Mouse (Mus musculus) forebrain, embryonic 13.5 days (tissue): ENCODE measurements at regions not wholly inside any gene's neighbourhood (a gene's known extent, or its start where the extent isn't known, plus 50 kb on each side); places are given as distances from the start of the nearest gene placed in this dataset.

ENCODE experiments used
- ATAC-seq: fragments of 200-750 bp; cut with Nextera tagmentation; 2 replicates; pipeline ENCODE4 v1.8.0; 2017
- H3K27ac ChIP-seq: fragments of 300-500 bp; sonication (generic); 2 replicates; pipeline ENCODE4 v1.5.1; 2015; ENCODE audit warnings: inconsistent platforms, mild to moderate bottlenecking, moderate library complexity
- H3K27me3 ChIP-seq: fragments of 300-500 bp; sonication (generic); 2 replicates; pipeline ENCODE4 v1.6.1; 2015; ENCODE audit warnings: mild to moderate bottlenecking, inconsistent platforms
- H3K36me3 ChIP-seq: fragments of 300-500 bp; sonication (generic); 2 replicates; pipeline ENCODE4 v1.6.1; 2015; ENCODE audit warnings: mild to moderate bottlenecking, inconsistent platforms; ENCODE audit not compliant: poor library complexity, severe bottlenecking
- H3K4me1 ChIP-seq: fragments of 300-500 bp; sonication (generic); 2 replicates; pipeline ENCODE4 v1.6.1; 2015; ENCODE audit warnings: inconsistent platforms
- H3K4me2 ChIP-seq: fragments of 300-500 bp; sonication (generic); 2 replicates; pipeline ENCODE4 v1.6.1; 2015; ENCODE audit warnings: inconsistent platforms, mild to moderate bottlenecking, moderate library complexity
- H3K4me3 ChIP-seq: fragments of 300-500 bp; sonication (generic); 2 replicates; pipeline ENCODE4 v1.5.1; 2015; ENCODE audit warnings: mild to moderate bottlenecking, inconsistent platforms
- H3K9ac ChIP-seq: fragments of 300-500 bp; sonication (generic); 2 replicates; pipeline ENCODE4 v1.6.1; 2015; ENCODE audit warnings: mild to moderate bottlenecking, inconsistent platforms
- H3K9me3 ChIP-seq: fragments of 300-500 bp; sonication (generic); replicated peaks from 2 replicates; pipeline ENCODE4 v1.6.1; 2016; ENCODE audit warnings: inconsistent platforms
- WGBS: fragments of 180-500 bp; shearing (Covaris S2); methylation state at CpG from one replicate; pipeline ENCODE4 v1.1.7; 2015; 5-methylcytosine and 5-hydroxymethylcytosine counted together

DNA sequence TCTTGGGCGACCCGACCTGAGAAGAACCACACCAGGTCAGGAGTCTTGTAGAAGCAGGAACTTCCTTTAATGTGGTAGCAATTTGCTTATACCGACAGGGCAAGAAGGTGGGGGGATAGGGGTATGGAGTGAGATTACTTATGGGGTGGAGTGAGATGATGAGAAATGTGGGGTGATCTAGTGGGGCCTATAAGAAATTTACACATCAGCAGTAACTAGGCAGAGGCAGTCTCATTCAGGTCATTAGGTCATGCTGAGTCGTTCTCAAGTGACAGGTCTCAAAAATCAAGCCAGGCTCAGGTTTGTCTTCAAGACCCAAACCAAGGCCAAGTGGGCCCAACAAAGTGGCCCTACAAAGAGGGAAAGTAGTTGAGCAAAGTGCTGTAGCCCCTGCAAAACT lies 889.1 kb downstream of the 5730522E02Rik start:
- H3K4me2 ChIP-seq, result no peak overlapping the region
- no peaks in the 10 kb centered on the region for H3K36me3 ChIP-seq
- no peak overlapping the region for H3K27ac ChIP-seq
- H3K4me1 ChIP-seq, result no peaks in the 10 kb centered on the region
- no peaks in the 10 kb centered on the region for H3K27me3 ChIP-seq
- whole genome bisulfite sequencing, result 94% methylated on average over 4 of the region's 4 CpGs
- H3K9ac ChIP-seq, result no peak overlapping the region
- ATAC-seq, result no peak
- no peak overlapping the region for H3K4me3 ChIP-seq
- no peaks in the 10 kb centered on the region for H3K9me3 ChIP-seq

DNA sequence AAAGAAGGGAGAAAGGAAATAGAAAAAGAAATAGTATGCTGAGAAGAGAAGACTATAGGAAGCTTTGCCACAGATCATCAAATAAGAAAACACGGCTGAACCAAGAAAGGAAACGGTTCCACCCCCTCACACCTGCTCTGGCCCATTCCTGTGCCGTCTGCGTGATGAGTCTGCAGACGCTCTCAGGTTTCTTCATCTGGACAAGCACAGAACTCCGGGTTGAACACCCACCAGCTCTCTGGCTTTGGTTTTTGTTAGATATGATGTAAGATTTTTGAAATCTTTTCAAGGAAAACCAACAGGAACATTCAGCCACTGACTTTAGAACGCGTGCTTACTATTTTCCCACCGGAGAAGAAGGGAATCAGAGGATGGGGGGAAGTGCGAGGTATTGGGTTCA lies 895.9 kb downstream of the 5730522E02Rik start:
- whole genome bisulfite sequencing, result 73% methylated on average over 10 of the region's 10 CpGs
- H3K9me3 ChIP-seq, result no peaks in the 10 kb centered on the region
- no peak for ATAC-seq
- no peak overlapping the region for H3K9ac ChIP-seq
- no peak overlapping the region for H3K27ac ChIP-seq
- peaks cover 19% of the 10 kb centered on the region for H3K4me1 ChIP-seq
- no peaks in the 10 kb centered on the region for H3K36me3 ChIP-seq
- no peaks in the 10 kb centered on the region for H3K27me3 ChIP-seq
- H3K4me3 ChIP-seq, result no peak overlapping the region
- H3K4me2 ChIP-seq, result no peak overlapping the region

DNA sequence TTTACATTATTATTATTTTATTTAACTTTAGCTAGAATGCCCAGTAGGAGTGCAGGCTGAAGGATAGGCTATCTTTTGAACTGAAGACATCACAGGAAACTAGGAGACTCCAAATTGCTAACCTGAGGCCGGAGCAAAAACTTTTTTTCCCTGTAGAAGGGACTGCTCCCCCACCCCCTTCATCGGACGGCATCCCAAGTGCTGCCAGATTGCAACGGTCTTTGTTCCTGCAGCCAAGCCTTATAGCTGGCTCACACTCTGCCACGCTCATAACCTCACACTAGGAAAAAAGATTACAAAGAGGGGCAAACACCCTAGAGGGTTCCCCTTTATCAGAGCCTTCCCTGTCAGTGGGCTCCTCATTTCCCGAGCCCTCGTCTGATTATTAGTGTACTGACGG lies 896.7 kb downstream of the 5730522E02Rik start:
- Histone ChIP-seq H3K9ac (no peak overlapping the region), H3K36me3 (no peaks in the 10 kb centered on the region), H3K9me3 (no peaks in the 10 kb centered on the region), H3K4me1 (peaks cover 19% of the 10 kb centered on the region), H3K27ac (no peak overlapping the region), H3K27me3 (no peaks in the 10 kb centered on the region), H3K4me2 (no peak overlapping the region), H3K4me3 (no peak overlapping the region)
- WGBS, result 10% methylated on average over 8 of the region's 8 CpGs
- ATAC-seq, result peak; percentile 82

DNA sequence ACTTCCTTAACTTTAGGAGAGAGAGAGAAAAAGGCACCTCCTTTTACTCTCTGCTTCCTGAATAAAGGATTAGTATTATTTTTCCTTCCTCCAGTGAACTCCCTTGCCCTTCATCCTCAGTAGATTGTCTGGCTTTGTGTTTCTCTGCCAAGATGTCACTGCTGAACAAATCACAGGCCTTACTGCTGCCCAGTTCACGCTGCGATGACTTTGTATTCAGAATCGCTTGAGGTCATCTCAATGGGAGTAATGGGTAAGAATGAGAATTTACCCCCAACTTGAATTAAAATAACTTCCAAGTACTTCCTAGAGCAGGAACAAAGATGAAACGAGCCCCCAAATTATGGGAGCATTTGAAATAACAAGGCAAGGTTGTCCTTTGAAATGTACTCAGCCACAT lies 897.3 kb downstream of the 5730522E02Rik start:
- Histone ChIP-seq H3K4me3 (no peak overlapping the region), H3K27ac (no peak overlapping the region), H3K27me3 (no peaks in the 10 kb centered on the region), H3K4me2 (no peak overlapping the region), H3K4me1 (peaks cover 19% of the 10 kb centered on the region), H3K9ac (no peak overlapping the region), H3K36me3 (no peaks in the 10 kb centered on the region), H3K9me3 (no peaks in the 10 kb centered on the region)
- ATAC-seq, result no peak
- 15% methylated on average over 4 of the region's 4 CpGs for WGBS

DNA sequence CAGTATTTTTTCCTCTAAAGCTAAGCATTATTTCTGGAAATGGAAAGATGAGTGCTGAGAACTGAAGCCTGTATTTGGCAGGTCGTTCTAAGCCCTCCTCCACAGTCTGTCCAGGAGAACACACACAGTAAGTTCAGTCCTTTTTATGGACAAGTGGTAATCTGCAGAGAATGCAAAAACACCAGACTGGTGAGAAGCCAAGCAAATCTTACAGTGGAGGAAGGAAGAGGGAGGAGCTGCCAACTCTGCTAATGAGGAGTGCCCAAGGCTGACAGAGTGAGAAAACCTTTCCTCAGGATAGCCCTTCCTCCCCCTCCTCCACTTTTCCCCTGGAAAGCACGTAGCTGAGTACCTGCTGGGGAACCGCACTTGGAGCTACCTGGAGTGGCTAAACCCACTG lies 899.8 kb downstream of the 5730522E02Rik start:
- no peak overlapping the region for H3K4me2 ChIP-seq
- H3K27ac ChIP-seq, result no peak overlapping the region
- ATAC-seq, result peak; percentile 53; the same call in 1 of the 2 replicates
- H3K9ac ChIP-seq, result no peak overlapping the region
- H3K9me3 ChIP-seq, result no peaks in the 10 kb centered on the region
- no peaks in the 10 kb centered on the region for H3K27me3 ChIP-seq
- WGBS, result 51% methylated on average over 3 of the region's 3 CpGs
- H3K4me3 ChIP-seq, result no peak overlapping the region
- peaks cover 19% of the 10 kb centered on the region for H3K4me1 ChIP-seq
- no peaks in the 10 kb centered on the region for H3K36me3 ChIP-seq

DNA sequence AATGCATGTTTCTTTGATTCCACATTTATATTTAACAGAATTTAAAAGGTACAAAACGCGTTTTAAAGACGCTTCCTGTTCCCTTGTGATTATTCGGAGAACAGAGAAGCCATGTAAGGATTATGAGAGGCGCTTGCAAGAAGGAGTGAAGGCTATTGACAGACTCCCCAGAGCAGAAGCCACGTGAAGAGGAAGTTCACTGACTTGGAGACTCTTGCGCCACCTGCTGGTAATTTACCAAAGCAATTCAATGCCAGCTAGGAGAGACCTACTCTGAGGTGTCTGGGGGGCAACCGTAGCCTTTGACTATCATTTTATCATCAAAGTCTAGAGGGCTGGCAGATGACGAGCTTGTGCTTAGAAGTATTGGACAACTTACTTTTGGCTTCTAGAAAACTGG lies 909.4 kb downstream of the 5730522E02Rik start:
- Histone ChIP-seq H3K36me3 (no peaks in the 10 kb centered on the region), H3K4me1 (no peaks in the 10 kb centered on the region), H3K4me2 (no peak overlapping the region), H3K27ac (no peak overlapping the region), H3K4me3 (no peak overlapping the region), H3K27me3 (no peaks in the 10 kb centered on the region), H3K9ac (no peak overlapping the region), H3K9me3 (no peaks in the 10 kb centered on the region)
- ATAC-seq, result peak; percentile 82
- WGBS, result 25% methylated on average over 9 of the region's 9 CpGs

DNA sequence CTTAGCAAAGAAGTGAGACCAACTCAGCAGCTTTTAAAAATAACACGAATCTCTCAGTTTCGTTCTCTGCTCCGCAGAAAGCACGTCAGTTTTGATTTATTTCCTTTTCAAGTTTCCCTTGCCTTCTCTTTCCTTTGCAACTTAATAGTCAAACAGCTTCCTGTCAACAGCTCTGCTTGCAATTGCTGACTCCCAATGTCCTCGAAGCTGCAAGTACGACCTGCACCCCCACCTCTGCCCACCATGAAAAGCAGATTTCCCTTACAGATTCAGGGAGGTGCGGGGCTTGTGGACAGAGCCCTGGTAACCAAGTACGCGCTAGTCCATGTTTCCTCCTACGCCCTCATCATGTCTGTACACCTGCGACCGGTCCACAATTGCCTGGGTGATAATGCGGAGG lies 922.2 kb downstream of the 5730522E02Rik start:
- no peak overlapping the region for H3K4me2 ChIP-seq
- H3K4me1 ChIP-seq, result peaks cover 5% of the 10 kb centered on the region; the same call in 1 of the 2 replicates
- no peak overlapping the region for H3K9ac ChIP-seq
- no peaks in the 10 kb centered on the region for H3K9me3 ChIP-seq
- no peak for ATAC-seq
- H3K27me3 ChIP-seq, result no peaks in the 10 kb centered on the region
- no peak overlapping the region for H3K27ac ChIP-seq
- H3K4me3 ChIP-seq, result no peak overlapping the region
- no peaks in the 10 kb centered on the region for H3K36me3 ChIP-seq
- 84% methylated on average over 13 of the region's 13 CpGs for WGBS

DNA sequence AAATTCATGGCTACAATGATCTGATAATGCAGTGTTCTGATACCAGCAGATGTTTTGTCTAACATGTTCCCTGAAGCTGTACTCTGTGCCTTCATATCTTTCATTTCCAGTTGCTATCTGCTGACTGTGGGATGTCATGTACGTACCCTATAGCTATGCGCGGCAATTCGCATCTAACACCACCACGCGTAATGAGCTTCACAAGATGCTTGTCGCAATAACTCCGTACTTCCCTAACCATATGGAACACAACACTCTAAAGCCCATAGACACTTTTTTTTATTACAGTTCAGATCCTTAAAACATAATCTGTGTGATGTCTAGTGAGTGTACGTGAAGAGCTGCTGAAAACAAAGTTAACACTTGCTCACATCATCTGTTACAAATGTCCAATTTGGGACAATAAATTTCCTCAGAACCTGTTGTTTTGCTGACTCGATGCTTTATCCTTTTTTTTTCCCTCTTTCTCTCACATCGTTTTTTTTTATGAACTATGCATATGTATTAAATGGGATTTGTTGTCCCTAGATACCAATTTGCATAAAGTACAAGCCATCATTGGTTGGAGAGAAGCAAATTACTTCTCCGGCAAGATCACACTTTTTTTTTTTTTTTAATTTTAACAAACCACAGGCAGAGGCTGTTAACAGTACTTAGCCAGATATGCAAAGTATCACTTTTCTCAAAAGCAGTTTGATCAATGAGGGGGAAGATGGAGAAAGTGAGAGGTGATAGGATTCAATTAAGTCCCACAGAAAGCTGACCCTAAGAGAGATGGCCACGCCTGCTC lies 922.9 kb downstream of the 5730522E02Rik start:
- Histone ChIP-seq H3K4me2 (no peak overlapping the region), H3K9me3 (no peaks in the 10 kb centered on the region), H3K9ac (no peak overlapping the region), H3K27me3 (no peaks in the 10 kb centered on the region), H3K4me3 (no peak overlapping the region), H3K36me3 (no peaks in the 10 kb centered on the region), H3K4me1 (peaks cover 5% of the 10 kb centered on the region; the same call in 1 of the 2 replicates), H3K27ac (no peak overlapping the region)
- 74% methylated on average over 13 of the region's 13 CpGs for WGBS
- ATAC-seq, result peak; percentile 67; the same call in 1 of the 2 replicates

DNA sequence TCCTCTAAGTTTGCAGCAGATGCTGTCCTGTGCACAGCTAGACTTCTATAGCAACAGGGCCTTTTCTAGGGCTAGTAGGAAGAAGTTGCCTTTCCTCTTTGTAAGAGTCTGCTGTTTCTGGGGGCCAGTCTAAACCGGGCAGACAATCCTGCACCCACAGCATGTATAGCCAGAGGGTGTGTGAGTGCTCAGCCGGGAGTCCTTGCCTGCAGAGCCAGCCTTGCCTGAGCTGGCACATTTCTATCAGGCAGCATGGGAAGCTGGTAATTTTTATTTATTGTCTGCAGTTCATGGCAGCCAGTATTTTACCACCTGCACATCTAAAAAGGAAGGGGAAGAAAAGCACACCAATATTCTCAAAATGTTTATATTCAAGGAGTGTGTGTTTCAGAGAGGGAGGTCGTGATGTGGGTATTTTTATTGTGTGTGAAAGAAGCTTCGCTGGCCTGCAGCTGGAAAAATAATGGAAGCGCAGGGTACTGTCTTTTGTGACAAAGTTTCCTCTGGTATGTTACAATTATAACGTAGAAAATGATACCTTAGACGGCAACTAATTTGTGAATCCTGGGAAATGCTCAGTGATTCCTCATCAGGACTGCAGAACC lies 940.5 kb downstream of the 5730522E02Rik start:
- H3K4me3 ChIP-seq, result no peak overlapping the region
- H3K27me3 ChIP-seq, result no peaks in the 10 kb centered on the region
- H3K27ac ChIP-seq, result no peak overlapping the region
- ATAC-seq, result peak; percentile 62; the same call in 1 of the 2 replicates
- WGBS, result 8% methylated on average over 7 of the region's 7 CpGs
- peak overlapping the region; percentile 33; the same call in 1 of the 2 replicates for H3K4me2 ChIP-seq
- no peaks in the 10 kb centered on the region for H3K9me3 ChIP-seq
- peaks cover 12% of the 10 kb centered on the region for H3K4me1 ChIP-seq
- H3K9ac ChIP-seq, result no peak overlapping the region
- no peaks in the 10 kb centered on the region for H3K36me3 ChIP-seq

DNA sequence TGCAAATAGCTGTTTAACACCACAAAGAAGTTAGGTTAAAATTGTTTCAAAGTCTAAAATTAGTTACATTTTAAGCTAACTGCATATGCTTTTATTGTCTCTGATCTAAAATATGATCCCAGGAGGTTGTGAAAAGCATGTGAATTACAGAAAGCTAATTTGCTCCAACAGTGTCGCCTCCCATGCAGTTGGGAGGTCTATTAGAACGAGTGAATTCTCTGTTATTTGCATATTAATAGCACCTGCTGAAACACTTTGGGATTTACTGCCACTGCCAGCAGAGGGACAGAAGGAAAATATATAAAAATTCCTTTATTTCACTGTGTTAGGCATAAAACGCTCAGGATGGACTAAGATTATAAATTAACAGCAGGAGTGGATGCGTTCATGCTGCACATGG lies 947.7 kb downstream of the 5730522E02Rik start:
- Histone ChIP-seq H3K4me1 (peaks cover 8% of the 10 kb centered on the region), H3K9ac (no peak overlapping the region), H3K27ac (no peak overlapping the region), H3K4me2 (no peak overlapping the region), H3K9me3 (no peaks in the 10 kb centered on the region), H3K36me3 (no peaks in the 10 kb centered on the region), H3K4me3 (no peak overlapping the region), H3K27me3 (no peaks in the 10 kb centered on the region)
- peak; percentile 50; the same call in 1 of the 2 replicates for ATAC-seq
- WGBS, result 11% methylated on average over 4 of the region's 4 CpGs

DNA sequence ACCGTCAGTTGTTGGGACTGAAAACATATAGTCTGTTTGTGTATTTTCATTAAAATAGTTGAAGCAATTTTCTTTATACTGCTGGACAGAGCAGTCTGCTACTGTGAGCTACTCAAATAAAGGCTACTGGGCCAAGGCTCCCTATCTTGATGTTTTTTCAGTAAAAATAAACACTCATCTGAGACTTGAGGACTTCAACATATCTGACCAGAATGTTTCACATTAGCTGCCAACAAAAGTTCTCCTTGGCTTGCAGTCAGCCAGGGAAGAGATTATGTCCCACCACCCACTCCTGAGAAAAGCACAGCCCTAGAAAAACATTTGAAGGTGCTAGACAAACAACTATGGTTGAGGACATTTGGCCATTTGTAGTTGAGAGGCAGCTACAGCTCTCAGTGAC lies 950.9 kb downstream of the 5730522E02Rik start:
- Histone ChIP-seq H3K27ac (no peak overlapping the region), H3K4me3 (no peak overlapping the region), H3K4me2 (no peak overlapping the region), H3K4me1 (peaks cover 8% of the 10 kb centered on the region), H3K9ac (no peak overlapping the region), H3K27me3 (no peaks in the 10 kb centered on the region), H3K36me3 (no peaks in the 10 kb centered on the region), H3K9me3 (no peaks in the 10 kb centered on the region)
- no peak for ATAC-seq
- WGBS, result 97% methylated on average over 1 of the region's 1 CpGs

DNA sequence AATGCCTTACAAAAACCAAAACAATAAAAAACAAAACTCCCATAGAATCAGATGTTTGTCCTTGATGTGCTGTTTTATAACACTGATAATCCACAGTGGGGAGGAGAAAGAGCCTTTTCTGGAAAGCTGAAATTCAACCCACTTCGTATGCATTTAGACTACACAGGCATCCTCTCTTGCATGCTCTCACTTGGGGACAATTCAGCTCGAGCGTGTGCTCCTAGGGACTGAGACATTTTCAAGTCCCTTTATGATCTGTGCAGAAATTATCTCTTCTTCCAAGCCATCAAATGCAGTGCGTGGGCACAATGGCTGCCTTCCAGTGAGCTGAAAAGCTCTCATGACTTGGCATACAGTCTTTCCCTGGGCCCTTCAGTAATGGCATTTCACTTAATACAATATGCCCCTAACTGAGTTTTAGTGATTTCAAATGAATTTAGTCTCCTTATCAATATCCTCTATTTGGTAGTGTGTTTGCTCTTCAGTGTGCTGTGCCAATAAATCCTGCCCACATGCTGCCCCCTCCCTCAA lies 977.1 kb downstream of the 5730522E02Rik start:
- no peaks in the 10 kb centered on the region for H3K27me3 ChIP-seq
- ATAC-seq, result no peak
- H3K27ac ChIP-seq, result no peak overlapping the region
- no peak overlapping the region for H3K4me2 ChIP-seq
- H3K36me3 ChIP-seq, result no peaks in the 10 kb centered on the region
- no peaks in the 10 kb centered on the region for H3K9me3 ChIP-seq
- peaks cover 3% of the 10 kb centered on the region; the same call in 1 of the 2 replicates for H3K4me1 ChIP-seq
- 66% methylated on average over 4 of the region's 4 CpGs for WGBS
- H3K4me3 ChIP-seq, result no peak overlapping the region
- no peak overlapping the region for H3K9ac ChIP-seq
